Mouse (Mus musculus) adrenal gland, adult 2 months (tissue): ENCODE data around the gene Hk1. TPM values are rescaled to one million over a fixed set of nuclear protein-coding genes. Genes with fewer than 3 reads are reported as not detected.

ENCODE experiments used
- DNase-seq: peaks from one replicate; pipeline ENCODE4 v3.0.0; 2021
- polyA plus RNA-seq: library from polyadenylated mRNA; depleted of rRNA; stranded (reverse); fragments of >200 nt; gene quantifications from 2 replicates; pipeline ENCODE4 v1.2.3, GENCODE M21; 2012
- total RNA-seq, 2 experiments: library from RNA; stranded (reverse); gene quantifications; 2 replicates each; pipeline ENCODE4 v1.2.3; 2021

Hk1 gene
- total and polyA plus RNA-seq, 3 experiments, result 23.7 to 40.0 (median 25.5) TPM

- peak; percentile 83 for DNase-seq
Measured at GRCm38 (mm10) chr10:62320402-62320978, 59.2 kb downstream of the Hk1 start.

GRCm38 (mm10) chr10:62319154-62319553 is 60.6 kb downstream of the Hk1 start:
- DNase-seq, result no peak

- DNase-seq, result no peak
Measured at GRCm38 (mm10) chr10:62316467-62316866, 63.2 kb downstream of the Hk1 start.

- peak; percentile 58 for DNase-seq
Measured at GRCm38 (mm10) chr10:62313885-62314424, 65.8 kb downstream of the Hk1 start.

GRCm38 (mm10) chr10:62313140-62313539 is 66.6 kb downstream of the Hk1 start:
- no peak for DNase-seq

- peak; percentile 41 for DNase-seq
Measured at GRCm38 (mm10) chr10:62311464-62311863, 68.2 kb downstream of the Hk1 start.

GRCm38 (mm10) chr10:62310259-62311039 is 69.3 kb downstream of the Hk1 start:
- no peak for DNase-seq

- DNase-seq, result no peak
Measured at GRCm38 (mm10) chr10:62309593-62309992, 70.1 kb downstream of the Hk1 start.

GRCm38 (mm10) chr10:62308896-62309491 is 70.7 kb downstream of the Hk1 start:
- DNase-seq, result no peak

- DNase-seq, result no peak
Measured at GRCm38 (mm10) chr10:62306483-62306882, 73.2 kb downstream of the Hk1 start.

- no peak for DNase-seq
Measured at GRCm38 (mm10) chr10:62305090-62305489, 74.6 kb downstream of the Hk1 start.

- DNase-seq, result peak; percentile 87
Measured at GRCm38 (mm10) chr10:62300006-62300827, 79.5 kb downstream of the Hk1 start.

- DNase-seq, result no peak
Measured at GRCm38 (mm10) chr10:62296086-62296872, 83.4 kb downstream of the Hk1 start.

- no peak for DNase-seq
Measured at GRCm38 (mm10) chr10:62294112-62294511, 85.6 kb downstream of the Hk1 start.

- peak; percentile 57 for DNase-seq
Measured at GRCm38 (mm10) chr10:62287460-62288124, 92.1 kb downstream of the Hk1 start.

- DNase-seq, result no peak
Measured at GRCm38 (mm10) chr10:62283206-62283792, 96.4 kb downstream of the Hk1 start.

GRCm38 (mm10) chr10:62282782-62283181 is 96.9 kb downstream of the Hk1 start:
- no peak for DNase-seq

GRCm38 (mm10) chr10:62279671-62280070 is 100.0 kb downstream of the Hk1 start:
- no peak for DNase-seq

GRCm38 (mm10) chr10:62279066-62279465 is 100.6 kb downstream of the Hk1 start:
- no peak for DNase-seq
